Mouse (Mus musculus) midbrain, embryonic 16.5 days (tissue): ENCODE measurements around the gene Tmem41b. TPM values are rescaled to one million over a fixed set of nuclear protein-coding genes. Genes with fewer than 3 reads are reported as not detected.

Experiments
- ATAC-seq: fragments of 200-750 bp; cut with Nextera tagmentation; 2 replicates; pipeline ENCODE4 v1.8.0; 2017; ENCODE audit warnings: moderate TSS enrichment
- H3K27ac ChIP-seq: fragments of 300-500 bp; sonication (generic); 2 replicates; pipeline ENCODE4 v1.5.1; 2014; ENCODE audit warnings: mild to moderate bottlenecking, low read length, mixed read lengths
- H3K27me3 ChIP-seq: fragments of 300-500 bp; sonication (generic); 2 replicates; pipeline ENCODE4 v1.6.1; 2014; ENCODE audit warnings: low read depth, low read length, mixed read lengths; ENCODE audit not compliant: control insufficient read depth, insufficient read depth
- H3K36me3 ChIP-seq: fragments of 300-500 bp; sonication (generic); 2 replicates; pipeline ENCODE4 v1.6.1; 2014; ENCODE audit warnings: mild to moderate bottlenecking, low read length, moderate library complexity, mixed read lengths; ENCODE audit not compliant: control insufficient read depth, insufficient read depth
- H3K4me1 ChIP-seq: fragments of 300-500 bp; sonication (generic); 2 replicates; pipeline ENCODE4 v1.6.1; 2014; ENCODE audit warnings: mild to moderate bottlenecking, low read length, mixed read lengths; ENCODE audit not compliant: control insufficient read depth, insufficient read depth
- H3K4me2 ChIP-seq: fragments of 300-500 bp; sonication (generic); 2 replicates; pipeline ENCODE4 v1.6.1; 2014; ENCODE audit warnings: mild to moderate bottlenecking, low read length, mixed read lengths
- H3K4me3 ChIP-seq: fragments of 300-500 bp; sonication (generic); 2 replicates; pipeline ENCODE4 v1.5.1; 2014; ENCODE audit warnings: low read depth, mild to moderate bottlenecking, low read length, moderate library complexity, mixed read lengths
- H3K9ac ChIP-seq: fragments of 300-500 bp; sonication (generic); 2 replicates; pipeline ENCODE4 v1.6.1; 2014; ENCODE audit warnings: low read depth, low read length, mixed read lengths
- H3K9me3 ChIP-seq: fragments of 300-500 bp; sonication (generic); replicated peaks from 2 replicates; pipeline ENCODE4 v1.6.1; 2014; ENCODE audit warnings: mild to moderate bottlenecking, low read length, mixed read lengths; ENCODE audit not compliant: control insufficient read depth, poor library complexity, severe bottlenecking
- WGBS: fragments of 180-500 bp; shearing (Covaris S2); extraction: QIAGEN DNeasy Blood & Tissue Kit; methylation state at CpG from one replicate; pipeline ENCODE4 v1.1.7; 2014; 5-methylcytosine and 5-hydroxymethylcytosine counted together
- polyA plus RNA-seq: library from polyadenylated mRNA; unstranded; fragments of >200 nt; fragmentation: Nextera tagmentation; extraction: Ambion mirVana; gene quantifications from 2 replicates; pipeline ENCODE4 v1.2.1, GENCODE M21; 2015

Gene Tmem41b
- polyA plus RNA-seq, 1 experiment from 2014 or later: 63.7 TPM

- Histone ChIP-seq H3K9me3 (no peaks in the 10 kb centered on the region), H3K4me2 (no peak overlapping the region), H3K36me3 (no peaks in the 10 kb centered on the region), H3K9ac (no peak overlapping the region), H3K27me3 (no peaks in the 10 kb centered on the region), H3K4me3 (no peak overlapping the region), H3K27ac (no peak overlapping the region), H3K4me1 (peaks cover 29% of the 10 kb centered on the region)
- 70% methylated on average over 6 of the region's 6 CpGs for WGBS
- no peak for ATAC-seq
These were observed 31.9 kb downstream of the Tmem41b start for GRCm38 (mm10) chr7:109954622-109955401.

- no peak for ATAC-seq
These were observed 35.4 kb downstream of the Tmem41b start for GRCm38 (mm10) chr7:109951297-109951696.

GRCm38 (mm10) chr7:109944421-109945034, 42.2 kb downstream of the Tmem41b start:
- H3K27ac ChIP-seq: no peak overlapping the region
- no peaks in the 10 kb centered on the region for H3K36me3 ChIP-seq
- no peak overlapping the region for H3K9ac ChIP-seq
- no peaks in the 10 kb centered on the region for H3K27me3 ChIP-seq
- 53% methylated on average over 6 of the region's 6 CpGs for WGBS
- H3K9me3 ChIP-seq: no peaks in the 10 kb centered on the region
- ATAC-seq: no peak
- no peak overlapping the region for H3K4me2 ChIP-seq
- no peak overlapping the region for H3K4me3 ChIP-seq
- H3K4me1 ChIP-seq: no peaks in the 10 kb centered on the region

More at GRCm38 (mm10) chr7:109951297-109951696, 35.4 kb downstream of the Tmem41b start:
- Histone ChIP-seq H3K9me3 (no peaks in the 10 kb centered on the region), H3K27ac (no peak overlapping the region), H3K9ac (no peak overlapping the region), H3K36me3 (no peaks in the 10 kb centered on the region), H3K4me1 (peaks cover 4% of the 10 kb centered on the region; the same call in 1 of the 2 replicates), H3K4me2 (no peak overlapping the region), H3K27me3 (no peaks in the 10 kb centered on the region), H3K4me3 (no peak overlapping the region)
- 67% methylated on average over 4 of the region's 4 CpGs for WGBS

GRCm38 (mm10) chr7:109929628-109930027, 57.1 kb downstream of the Tmem41b start:
- Histone ChIP-seq H3K9ac (no peak overlapping the region), H3K4me3 (no peak overlapping the region), H3K9me3 (no peaks in the 10 kb centered on the region), H3K4me2 (no peak overlapping the region), H3K27me3 (no peaks in the 10 kb centered on the region), H3K27ac (no peak overlapping the region), H3K36me3 (peaks cover 13% of the 10 kb centered on the region), H3K4me1 (no peaks in the 10 kb centered on the region)
- no peak for ATAC-seq

- Histone ChIP-seq H3K4me3 (no peak overlapping the region), H3K9ac (no peak overlapping the region), H3K36me3 (peaks cover 5% of the 10 kb centered on the region; the same call in 1 of the 2 replicates), H3K4me1 (no peaks in the 10 kb centered on the region), H3K27ac (no peak overlapping the region), H3K9me3 (no peaks in the 10 kb centered on the region), H3K4me2 (no peak overlapping the region), H3K27me3 (no peaks in the 10 kb centered on the region)
- ATAC-seq: no peak
- whole genome bisulfite sequencing: 92% methylated on average over 6 of the region's 6 CpGs
These were observed 58.4 kb downstream of the Tmem41b start for GRCm38 (mm10) chr7:109928365-109928764.

DNA sequence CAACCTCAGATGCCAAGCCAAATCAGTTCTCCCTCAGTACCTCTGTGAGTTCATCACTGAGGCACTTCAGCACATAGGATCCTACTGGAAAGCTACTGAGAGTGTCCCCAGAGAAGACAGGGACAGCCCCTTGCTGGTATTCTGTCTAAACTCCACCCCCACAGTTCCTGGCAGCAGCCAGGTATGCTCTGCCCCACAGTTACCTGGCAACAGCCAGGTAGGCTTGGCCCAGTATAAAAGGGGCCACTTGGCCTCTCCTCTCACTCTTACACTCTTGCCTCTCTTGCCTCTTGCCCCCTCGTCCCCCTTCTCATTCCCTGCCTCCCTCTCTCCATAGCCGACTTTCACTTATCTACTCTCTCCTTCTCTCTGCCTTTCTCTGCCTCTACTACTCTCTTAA, 61.8 kb downstream of the Tmem41b start:
- WGBS: 86% methylated on average over 2 of the region's 2 CpGs

DNA sequence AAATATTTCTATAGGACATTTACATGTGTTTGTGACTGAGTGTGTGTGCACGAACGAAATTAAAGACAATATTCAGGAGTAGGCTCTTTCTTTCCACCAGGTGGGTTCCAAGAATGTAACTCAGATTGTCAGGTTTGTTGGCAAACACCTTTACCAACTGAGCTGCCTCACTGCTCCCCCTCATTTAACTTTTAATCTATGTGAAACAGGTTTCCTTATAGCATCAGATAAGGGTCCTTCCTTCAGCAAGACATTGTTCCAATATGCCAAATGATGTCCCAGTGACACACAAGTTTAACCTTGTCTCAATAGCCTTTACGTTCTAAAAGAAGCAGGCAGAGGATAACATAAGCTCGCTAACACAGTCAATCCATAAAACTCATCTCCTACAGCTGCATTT, 63.8 kb downstream of the Tmem41b start:
- no peak overlapping the region for H3K4me3 ChIP-seq
- H3K4me1 ChIP-seq: no peaks in the 10 kb centered on the region
- ATAC-seq: no peak
- H3K27me3 ChIP-seq: no peaks in the 10 kb centered on the region
- H3K4me2 ChIP-seq: no peak overlapping the region
- no peaks in the 10 kb centered on the region for H3K9me3 ChIP-seq
- no peak overlapping the region for H3K9ac ChIP-seq
- H3K36me3 ChIP-seq: peaks cover 9% of the 10 kb centered on the region
- H3K27ac ChIP-seq: no peak overlapping the region
- 93% methylated on average over 4 of the region's 4 CpGs for WGBS

More for the DNA sequence above, 61.8 kb downstream of the Tmem41b start:
- Histone ChIP-seq H3K36me3 (peaks cover 9% of the 10 kb centered on the region), H3K9me3 (no peaks in the 10 kb centered on the region), H3K4me1 (no peaks in the 10 kb centered on the region), H3K27me3 (no peaks in the 10 kb centered on the region), H3K4me2 (no peak overlapping the region), H3K4me3 (no peak overlapping the region), H3K27ac (no peak overlapping the region), H3K9ac (no peak overlapping the region)
- ATAC-seq: no peak

Other genes with a start within 250 kb of the Tmem41b start
- gene Tmem9b, start 234.1 kb downstream of the Tmem41b start, polyA plus RNA-seq: 125 and 136 TPM in 2 replicates
- 10.9 and 12.8 TPM in 2 replicates for gene Nrip3, start 204.9 kb downstream of the Tmem41b start, polyA plus RNA-seq
- 1.2 and 2.9 TPM in 2 replicates for gene Scube2, start 121.2 kb downstream of the Tmem41b start, polyA plus RNA-seq
- 38.5 and 40.2 TPM in 2 replicates for gene Dennd5a, start 26.5 kb downstream of the Tmem41b start, polyA plus RNA-seq
- 48.6 and 50.6 TPM in 2 replicates for gene Ipo7, start 31.3 kb upstream of the Tmem41b start, polyA plus RNA-seq
- gene Zfp143, start 74.3 kb upstream of the Tmem41b start, polyA plus RNA-seq: 13.8 and 14.1 TPM in 2 replicates
- 3.7 TPM in 2 replicates for gene Wee1, start 135.1 kb upstream of the Tmem41b start, polyA plus RNA-seq
- gene Swap70, start 234.8 kb upstream of the Tmem41b start, polyA plus RNA-seq: 8.5 and 9.9 TPM in 2 replicates